Mouse (Mus musculus): ENCODE results near the gene H2-D1. TPM values are rescaled to one million over a fixed set of nuclear protein-coding genes. Genes with fewer than 3 reads are reported as not detected.
"Not testable (repeated sequence)": the region's sequence is repeated elsewhere in the genome, so short reads cannot be mapped to it uniquely, and the experiment has no call there.

H2-D1 gene
- polyA plus RNA-seq, 1 experiment: 174 TPM

DNA sequence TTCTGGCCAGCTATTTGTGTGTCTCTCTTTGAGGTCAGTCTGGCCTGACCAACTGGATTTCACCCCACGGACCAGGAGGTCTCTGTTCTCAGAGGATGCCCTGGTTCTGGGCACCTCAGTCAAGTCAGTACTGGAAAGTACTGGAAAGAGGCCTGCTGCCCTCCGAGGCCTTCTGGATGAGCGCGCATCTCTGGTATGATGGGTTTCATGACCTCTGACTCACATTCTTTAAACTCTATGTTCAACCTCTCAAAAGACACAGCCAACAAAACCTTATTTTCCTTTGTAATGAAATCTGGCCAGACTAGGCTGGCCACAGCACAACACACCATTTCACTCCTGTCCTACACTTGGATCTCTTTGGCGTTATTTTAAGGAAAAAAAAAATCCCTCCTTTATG lies 37.1 kb upstream of the H2-D1 start:
- WGBS: 93% methylated on average over 5 of the region's 5 CpGs
- TF ChIP-seq CTCF (IDR thresholded peaks at IDR 0.05; ENCODE audit: borderline replicate concordance, insufficient read depth, low read depth, low read length) (no peak), POLR2A (IDR thresholded peaks at IDR 0.05; ENCODE audit: borderline replicate concordance, insufficient read depth, low read length) (no peak)

GRCm38 (mm10) chr17:35226561-35227046 lies 35.9 kb upstream of the H2-D1 start:
- Histone ChIP-seq H3K27ac (ENCODE audit: insufficient read depth, low read length) (no peak overlapping the region), H3K27me3 (ENCODE audit: control insufficient read depth, insufficient read depth, low read length) (no peaks in the 10 kb centered on the region), H3K4me3 (replicated peaks; ENCODE audit: insufficient read depth, low read depth, low read length) (no peak overlapping the region), H3K4me1 (ENCODE audit: control insufficient read depth, insufficient read depth, low read length) (peaks cover 4% of the 10 kb centered on the region; the same call in 1 of the 2 replicates)
- TF ChIP-seq POLR2A (IDR thresholded peaks at IDR 0.05; ENCODE audit: borderline replicate concordance, insufficient read depth, low read length) (no peak), CTCF (IDR thresholded peaks at IDR 0.05; ENCODE audit: borderline replicate concordance, insufficient read depth, low read depth, low read length) (no peak)
- WGBS: 86% methylated on average over 14 of the region's 14 CpGs
- DNase-seq: no peak

More for the DNA sequence above, 37.1 kb upstream of the H2-D1 start:
- no peak overlapping the region for H3K4me3 ChIP-seq (replicated peaks; ENCODE audit: insufficient read depth, low read depth, low read length)
- H3K27me3 ChIP-seq (ENCODE audit: control insufficient read depth, insufficient read depth, low read length): no peaks in the 10 kb centered on the region
- H3K27ac ChIP-seq (ENCODE audit: insufficient read depth, low read length): no peak overlapping the region
- peaks cover 4% of the 10 kb centered on the region; the same call in 1 of the 2 replicates for H3K4me1 ChIP-seq (ENCODE audit: control insufficient read depth, insufficient read depth, low read length)
- DNase-seq: no peak

DNA sequence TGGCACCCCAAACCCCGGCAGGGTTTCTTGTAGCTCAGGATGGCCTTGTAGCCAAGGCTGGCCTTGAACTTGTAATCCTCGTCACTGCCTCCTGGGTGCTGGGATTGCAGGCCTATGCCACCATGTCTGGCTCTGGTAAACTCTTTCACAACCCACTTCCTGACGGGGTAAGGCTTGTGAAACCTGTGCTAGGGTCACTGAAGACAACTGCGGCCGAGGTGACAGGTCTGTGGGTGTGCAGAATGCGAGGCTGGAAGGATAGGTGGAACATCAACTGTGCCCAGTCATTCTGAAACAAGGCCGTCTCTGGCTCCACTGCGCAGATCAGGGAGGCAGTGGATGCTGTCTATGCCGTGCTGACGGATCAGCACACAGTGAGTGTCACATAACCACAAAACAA lies 31.5 kb upstream of the H2-D1 start:
- H3K27ac ChIP-seq (ENCODE audit: insufficient read depth, low read length): no peak overlapping the region
- H3K4me3 ChIP-seq (replicated peaks; ENCODE audit: insufficient read depth, low read depth, low read length): no peak overlapping the region
- no peak for TF ChIP-seq POLR2A (IDR thresholded peaks at IDR 0.05; ENCODE audit: borderline replicate concordance, insufficient read depth, low read length)
- no peak for TF ChIP-seq CTCF (IDR thresholded peaks at IDR 0.05; ENCODE audit: borderline replicate concordance, insufficient read depth, low read depth, low read length)
- no peaks in the 10 kb centered on the region for H3K27me3 ChIP-seq (ENCODE audit: control insufficient read depth, insufficient read depth, low read length)
- 94% methylated on average over 10 of the region's 10 CpGs for WGBS
- DNase-seq: no peak
- peaks cover 2% of the 10 kb centered on the region; the same call in 1 of the 2 replicates for H3K4me1 ChIP-seq (ENCODE audit: control insufficient read depth, insufficient read depth, low read length)

- DNase-seq: peak; percentile 75 to 86
- Histone ChIP-seq H3K27ac (ENCODE audit: insufficient read depth, low read length) (no peak overlapping the region), H3K4me1 (ENCODE audit: control insufficient read depth, insufficient read depth, low read length) (peaks cover 2% of the 10 kb centered on the region; the same call in 1 of the 2 replicates), H3K4me3 (replicated peaks; ENCODE audit: insufficient read depth, low read depth, low read length) (peak overlapping the region; percentile 14), H3K27me3 (ENCODE audit: control insufficient read depth, insufficient read depth, low read length) (no peaks in the 10 kb centered on the region)
- WGBS: 8% methylated on average over 12 of the region's 12 CpGs
- TF ChIP-seq CTCF (IDR thresholded peaks at IDR 0.05; ENCODE audit: borderline replicate concordance, insufficient read depth, low read depth, low read length) (peak; percentile 89), POLR2A (IDR thresholded peaks at IDR 0.05; ENCODE audit: borderline replicate concordance, insufficient read depth, low read length) (no peak)
Observed at GRCm38 (mm10) chr17:35232043-35232442, 30.5 kb upstream of the H2-D1 start.

- TF ChIP-seq CTCF (IDR thresholded peaks at IDR 0.05; ENCODE audit: borderline replicate concordance, insufficient read depth, low read depth, low read length): no peak
- no peak for TF ChIP-seq POLR2A (IDR thresholded peaks at IDR 0.05; ENCODE audit: borderline replicate concordance, insufficient read depth, low read length)
- 88% methylated on average over 5 of the region's 5 CpGs for WGBS
Observed at GRCm38 (mm10) chr17:35232659-35233058, 29.9 kb upstream of the H2-D1 start.

DNA sequence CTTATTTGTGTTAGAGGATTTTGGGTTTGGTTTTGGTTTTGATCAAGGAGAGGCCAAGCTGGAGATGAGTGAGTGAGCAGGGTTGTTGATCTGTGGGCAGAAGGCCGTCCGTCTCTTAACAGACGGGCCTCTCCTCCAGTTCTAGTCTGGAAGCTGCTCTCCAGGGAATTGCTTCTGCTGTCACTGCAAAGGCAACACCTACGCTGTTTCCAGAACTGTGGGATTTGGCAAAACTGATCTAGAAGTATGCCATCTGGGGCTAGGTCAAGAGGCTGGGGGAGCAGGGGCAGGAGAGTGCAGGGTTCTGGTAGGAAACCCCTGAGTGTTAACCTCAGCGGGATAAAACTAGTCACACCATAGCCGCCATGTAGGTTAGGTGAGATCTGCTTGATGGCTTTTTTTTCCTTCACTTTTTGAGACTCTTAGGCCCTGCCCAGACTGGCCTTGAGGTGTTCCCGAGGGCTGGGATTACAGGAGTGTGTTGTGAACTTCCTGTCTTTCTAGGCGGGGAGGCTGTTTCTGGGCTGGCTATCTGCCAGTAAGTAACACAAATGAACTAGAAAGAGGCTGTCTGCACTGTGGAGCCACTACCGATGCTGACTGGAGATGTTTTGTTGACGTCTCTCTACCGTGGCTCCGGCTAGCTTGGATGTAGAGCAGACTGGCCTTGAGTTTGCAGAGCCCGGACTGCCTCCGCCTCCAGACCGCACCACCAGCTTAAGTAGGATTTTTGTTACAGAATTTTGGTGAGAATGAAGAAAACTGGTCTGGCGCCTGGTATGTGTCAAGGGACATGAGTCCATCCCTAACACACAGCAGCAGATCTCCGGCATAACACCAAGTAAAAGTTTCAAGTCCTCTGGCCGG lies 29.2 kb upstream of the H2-D1 start, which contains the start of gene Atp6v1g2:
Gene Atp6v1g2, plus strand, starts transcription at position 547 of the 867 bp plus-strand sequence.
- Histone ChIP-seq H3K27ac (ENCODE audit: insufficient read depth, low read length) (no peak within 1 kb of the TSS), H3K4me3 (replicated peaks; ENCODE audit: insufficient read depth, low read depth, low read length) (peak within 1 kb of the TSS; percentile 83), H3K27me3 (ENCODE audit: control insufficient read depth, insufficient read depth, low read length) (no peaks in the 10 kb centered on the region), H3K4me1 (ENCODE audit: control insufficient read depth, insufficient read depth, low read length) (peaks cover 5% of the 10 kb centered on the region; the same call in 1 of the 2 replicates)
- WGBS: 45% methylated on average over 18 of the region's 18 CpGs
- TF ChIP-seq POLR2A (IDR thresholded peaks at IDR 0.05; ENCODE audit: borderline replicate concordance, insufficient read depth, low read length) (no peak), CTCF (IDR thresholded peaks at IDR 0.05; ENCODE audit: borderline replicate concordance, insufficient read depth, low read depth, low read length) (no peak)
- DNase-seq: no peak

More at GRCm38 (mm10) chr17:35232659-35233058, 29.9 kb upstream of the H2-D1 start:
- H3K4me1 ChIP-seq (ENCODE audit: control insufficient read depth, insufficient read depth, low read length): peaks cover 5% of the 10 kb centered on the region; the same call in 1 of the 2 replicates
- DNase-seq: no peak
- H3K27me3 ChIP-seq (ENCODE audit: control insufficient read depth, insufficient read depth, low read length): no peaks in the 10 kb centered on the region
- no peak overlapping the region for H3K4me3 ChIP-seq (replicated peaks; ENCODE audit: insufficient read depth, low read depth, low read length)
- H3K27ac ChIP-seq (ENCODE audit: insufficient read depth, low read length): no peak overlapping the region

DNA sequence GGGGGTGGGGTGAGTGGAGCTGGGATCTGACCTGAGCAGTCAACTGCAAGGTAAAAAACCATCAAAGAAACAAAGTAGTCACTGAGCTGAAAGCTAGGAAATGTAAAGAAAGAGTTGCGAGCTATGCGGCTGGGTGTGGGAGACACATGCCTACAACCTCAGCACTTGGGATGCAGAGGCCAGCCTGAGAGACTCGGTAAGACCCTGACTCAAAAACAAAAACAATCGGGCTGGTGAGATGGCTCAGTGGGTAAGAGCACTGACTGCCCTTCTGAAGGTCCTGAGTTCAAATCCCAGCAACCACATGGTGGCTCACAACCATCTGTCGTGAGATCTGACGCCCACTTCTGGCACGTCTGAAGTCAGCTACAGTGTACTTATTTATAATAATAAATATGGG lies 28.4 kb upstream of the H2-D1 start:
- DNase-seq; H3K27ac ChIP-seq (ENCODE audit: insufficient read depth, low read length); H3K4me3 ChIP-seq (replicated peaks; ENCODE audit: insufficient read depth, low read depth, low read length); H3K4me1 ChIP-seq (ENCODE audit: control insufficient read depth, insufficient read depth, low read length); H3K27me3 ChIP-seq (ENCODE audit: control insufficient read depth, insufficient read depth, low read length): not testable (repeated sequence)
- 60% methylated on average over 7 of the region's 7 CpGs for WGBS

- Histone ChIP-seq H3K27me3 (ENCODE audit: control insufficient read depth, insufficient read depth, low read length) (no peaks in the 10 kb centered on the region), H3K4me1 (ENCODE audit: control insufficient read depth, insufficient read depth, low read length) (peaks cover 5% of the 10 kb centered on the region; the same call in 1 of the 2 replicates), H3K27ac (ENCODE audit: insufficient read depth, low read length) (peak overlapping the region; percentile 79), H3K4me3 (replicated peaks; ENCODE audit: insufficient read depth, low read depth, low read length) (peak overlapping the region; percentile 83)
- TF ChIP-seq CTCF (IDR thresholded peaks at IDR 0.05; ENCODE audit: borderline replicate concordance, insufficient read depth, low read depth, low read length) (no peak), POLR2A (IDR thresholded peaks at IDR 0.05; ENCODE audit: borderline replicate concordance, insufficient read depth, low read length) (no peak)
- peak; percentile 48 to 61 for DNase-seq
- 3% methylated on average over 31 of the region's 31 CpGs for WGBS
Observed at GRCm38 (mm10) chr17:35234903-35235302, 27.6 kb upstream of the H2-D1 start.

Measured in cerebellum, adult 2 months (tissue).